Mouse (Mus musculus): Measurements from ENCODE around the gene Ralgps1. TPM values are rescaled to one million over a fixed set of nuclear protein-coding genes. Genes with fewer than 3 reads are reported as not detected.

The Ralgps1 gene
- polyA plus RNA-seq, 1 experiment from 2014 or later, result 5.2 TPM

DNA sequence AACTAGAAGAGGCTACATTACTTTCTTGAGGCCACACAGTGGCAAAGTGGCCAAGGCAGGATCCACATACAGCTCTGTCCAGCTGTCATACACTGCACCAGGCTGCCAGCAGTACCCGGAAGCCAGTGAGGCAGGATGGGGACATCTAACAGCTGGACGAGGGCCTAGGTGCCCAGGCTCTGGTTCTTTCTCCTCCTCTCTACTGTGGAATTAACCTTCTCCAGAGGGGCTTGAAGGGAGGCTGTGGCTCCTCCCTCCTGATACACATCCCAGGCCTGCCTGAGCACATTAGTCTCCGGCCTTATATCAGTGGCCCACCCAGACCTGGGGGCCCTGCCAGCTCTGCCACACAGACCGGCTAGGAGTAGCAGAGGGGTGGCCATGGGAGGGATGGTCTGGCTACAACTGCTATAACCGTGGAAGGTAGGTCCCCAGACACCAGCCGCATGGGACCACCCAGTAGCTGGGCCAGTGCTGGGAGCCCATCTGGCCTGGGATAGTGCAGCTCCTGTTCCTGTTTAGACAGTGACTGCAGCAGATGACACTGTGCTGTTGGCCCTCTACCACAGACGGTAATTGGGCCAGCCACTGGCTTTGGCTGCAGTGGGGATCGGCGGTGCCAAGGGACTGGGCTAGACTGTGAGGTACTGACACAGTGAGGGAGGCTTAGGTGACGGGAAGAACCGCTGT, 192.9 kb downstream of the Ralgps1 start:
- H3K27ac ChIP-seq (ENCODE audit: low read length), result no peak overlapping the region
- no peak overlapping the region for H3K4me2 ChIP-seq (ENCODE audit: low read depth, low read length)
- no peak overlapping the region for H3K9ac ChIP-seq (ENCODE audit: low read length)
- no peaks in the 10 kb centered on the region for H3K9me3 ChIP-seq (ENCODE audit: control insufficient read depth, low read length)
- no peaks in the 10 kb centered on the region for H3K27me3 ChIP-seq (ENCODE audit: control insufficient read depth, insufficient read depth, low read depth, low read length)
- no peak overlapping the region for H3K4me3 ChIP-seq (ENCODE audit: low read length)
- no peaks in the 10 kb centered on the region for H3K36me3 ChIP-seq (ENCODE audit: control insufficient read depth, insufficient read depth, low read length)
- WGBS, result 53% methylated on average over 11 of the region's 11 CpGs
- peak; percentile 27 for ATAC-seq (ENCODE audit: low read depth)
- H3K4me1 ChIP-seq (replicated peaks; ENCODE audit: control insufficient read depth, insufficient read depth, low read length), result peaks cover 9% of the 10 kb centered on the region; the same call in 1 of the 2 replicates

DNA sequence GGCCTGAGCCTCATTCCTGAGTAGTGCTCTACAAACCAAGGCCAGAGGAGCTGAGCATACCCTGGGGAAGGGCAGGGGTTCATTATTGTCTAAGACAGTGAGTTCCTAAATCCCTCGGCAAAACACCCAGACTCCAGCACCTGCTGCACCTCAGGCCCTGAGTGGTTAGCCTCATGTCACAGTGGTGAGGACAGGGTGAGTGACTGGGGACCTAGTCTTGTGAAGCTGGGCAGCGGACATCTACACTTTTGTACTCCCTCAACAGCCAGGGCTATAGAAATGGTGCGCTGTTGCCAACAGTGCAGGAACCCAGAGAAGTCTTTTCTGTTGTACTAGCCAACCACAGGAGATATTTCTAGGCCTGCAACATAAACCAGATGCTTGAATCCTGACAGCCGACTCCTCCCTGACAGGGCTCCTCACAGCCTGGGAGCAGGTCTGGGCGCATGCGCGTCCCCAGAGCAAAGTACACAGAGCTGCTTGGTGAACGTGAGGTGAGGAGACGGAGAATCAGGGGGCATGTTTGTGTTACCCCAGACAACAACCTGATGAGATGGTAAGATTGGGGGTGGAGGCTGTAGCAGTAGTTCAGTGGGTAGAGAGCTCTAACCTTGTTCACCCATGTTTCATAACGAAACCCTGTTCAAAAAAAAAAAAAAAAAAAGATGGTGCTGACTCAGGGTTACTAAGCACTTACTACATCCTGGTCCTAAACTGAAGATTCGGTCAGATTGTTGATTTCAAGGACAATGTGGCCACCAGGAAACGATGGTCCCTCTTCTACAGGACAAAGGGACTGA, 193.6 kb downstream of the Ralgps1 start:
- H3K9ac ChIP-seq (ENCODE audit: low read length), result no peak overlapping the region
- H3K27me3 ChIP-seq (ENCODE audit: control insufficient read depth, insufficient read depth, low read depth, low read length), result no peaks in the 10 kb centered on the region
- H3K36me3 ChIP-seq (ENCODE audit: control insufficient read depth, insufficient read depth, low read length), result no peaks in the 10 kb centered on the region
- H3K27ac ChIP-seq (ENCODE audit: low read length), result no peak overlapping the region
- H3K4me1 ChIP-seq (replicated peaks; ENCODE audit: control insufficient read depth, insufficient read depth, low read length), result peaks cover 9% of the 10 kb centered on the region; the same call in 1 of the 2 replicates
- no peak overlapping the region for H3K4me3 ChIP-seq (ENCODE audit: low read length)
- no peak overlapping the region for H3K4me2 ChIP-seq (ENCODE audit: low read depth, low read length)
- no peaks in the 10 kb centered on the region for H3K9me3 ChIP-seq (ENCODE audit: control insufficient read depth, low read length)
- 64% methylated on average over 12 of the region's 12 CpGs for WGBS
- ATAC-seq (ENCODE audit: low read depth), result no peak

DNA sequence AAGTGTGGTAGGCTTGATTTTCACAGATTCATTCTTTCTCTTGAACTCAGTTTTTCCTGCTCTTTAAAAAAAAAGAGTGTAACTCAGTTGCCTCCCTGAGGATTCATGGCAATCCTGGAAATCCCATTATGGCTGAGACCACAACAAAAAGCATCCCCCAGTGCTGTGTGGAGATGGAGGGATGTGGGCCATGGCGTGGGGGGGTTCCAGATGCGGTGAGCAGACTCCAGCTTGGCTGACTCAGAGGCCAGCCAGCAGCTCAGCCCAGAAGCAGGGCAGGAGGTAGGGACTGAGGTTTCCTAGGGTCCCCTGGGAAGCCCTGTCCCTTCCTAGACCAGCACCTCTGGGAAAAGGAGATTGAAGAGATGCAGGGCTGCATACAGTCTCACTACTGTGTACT, 194.4 kb downstream of the Ralgps1 start:
- WGBS, result 67% methylated on average over 2 of the region's 2 CpGs
- H3K9me3 ChIP-seq (ENCODE audit: control insufficient read depth, low read length), result no peaks in the 10 kb centered on the region
- H3K36me3 ChIP-seq (ENCODE audit: control insufficient read depth, insufficient read depth, low read length), result no peaks in the 10 kb centered on the region
- peaks cover 9% of the 10 kb centered on the region; the same call in 1 of the 2 replicates for H3K4me1 ChIP-seq (replicated peaks; ENCODE audit: control insufficient read depth, insufficient read depth, low read length)
- no peak overlapping the region for H3K4me3 ChIP-seq (ENCODE audit: low read length)
- no peak overlapping the region for H3K9ac ChIP-seq (ENCODE audit: low read length)
- no peak overlapping the region for H3K27ac ChIP-seq (ENCODE audit: low read length)
- ATAC-seq (ENCODE audit: low read depth), result no peak
- H3K4me2 ChIP-seq (ENCODE audit: low read depth, low read length), result no peak overlapping the region
- H3K27me3 ChIP-seq (ENCODE audit: control insufficient read depth, insufficient read depth, low read depth, low read length), result no peaks in the 10 kb centered on the region

DNA sequence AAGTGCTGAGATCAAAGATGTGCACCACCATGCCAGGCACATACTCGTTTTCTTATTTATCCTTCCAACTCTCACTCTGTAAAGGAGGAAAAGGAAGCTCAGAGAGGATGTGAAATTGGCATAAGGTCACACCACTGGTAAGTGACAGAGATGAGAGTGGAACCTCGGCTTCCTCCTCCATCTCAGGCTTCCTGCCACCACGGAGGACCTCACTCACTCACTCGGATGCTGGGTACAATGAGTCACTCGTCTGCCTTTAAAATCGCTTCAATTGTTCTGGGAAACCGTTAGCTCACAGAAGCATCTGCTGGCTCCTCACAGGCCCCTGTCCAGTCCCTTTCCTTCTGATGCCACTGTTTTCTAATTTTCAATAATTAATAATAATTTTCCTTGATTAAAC, 194.8 kb downstream of the Ralgps1 start:
- 43% methylated on average over 7 of the region's 7 CpGs for WGBS
- no peaks in the 10 kb centered on the region for H3K9me3 ChIP-seq (ENCODE audit: control insufficient read depth, low read length)
- H3K4me2 ChIP-seq (ENCODE audit: low read depth, low read length), result no peak overlapping the region
- H3K36me3 ChIP-seq (ENCODE audit: control insufficient read depth, insufficient read depth, low read length), result no peaks in the 10 kb centered on the region
- peaks cover 9% of the 10 kb centered on the region; the same call in 1 of the 2 replicates for H3K4me1 ChIP-seq (replicated peaks; ENCODE audit: control insufficient read depth, insufficient read depth, low read length)
- H3K27me3 ChIP-seq (ENCODE audit: control insufficient read depth, insufficient read depth, low read depth, low read length), result no peaks in the 10 kb centered on the region
- no peak overlapping the region for H3K9ac ChIP-seq (ENCODE audit: low read length)
- no peak overlapping the region for H3K27ac ChIP-seq (ENCODE audit: low read length)
- H3K4me3 ChIP-seq (ENCODE audit: low read length), result no peak overlapping the region
- no peak for ATAC-seq (ENCODE audit: low read depth)

DNA sequence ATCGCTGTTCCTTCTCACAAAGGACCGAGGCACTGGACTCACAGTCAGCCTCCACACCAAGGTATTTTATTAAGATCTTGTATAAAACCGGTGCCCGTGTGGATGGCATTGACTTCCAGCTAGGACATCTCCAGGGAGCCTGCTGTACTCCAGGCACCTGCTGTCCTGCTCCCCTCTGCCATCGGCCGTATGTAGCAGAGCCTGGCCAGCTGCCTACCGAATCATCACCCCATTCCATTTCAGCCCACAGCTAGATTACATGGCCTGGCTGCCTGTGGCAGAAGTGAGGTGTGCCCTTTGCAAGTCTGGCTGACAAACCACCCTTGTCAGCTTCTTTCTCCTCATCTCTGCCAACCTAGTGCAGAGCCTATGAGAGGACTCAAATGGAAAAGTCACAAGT, 197.6 kb downstream of the Ralgps1 start:
- no peak overlapping the region for H3K9ac ChIP-seq (ENCODE audit: low read length)
- no peak overlapping the region for H3K4me3 ChIP-seq (ENCODE audit: low read length)
- ATAC-seq (ENCODE audit: low read depth), result no peak
- peaks cover 6% of the 10 kb centered on the region; the same call in 1 of the 2 replicates for H3K4me1 ChIP-seq (replicated peaks; ENCODE audit: control insufficient read depth, insufficient read depth, low read length)
- no peaks in the 10 kb centered on the region for H3K27me3 ChIP-seq (ENCODE audit: control insufficient read depth, insufficient read depth, low read depth, low read length)
- no peaks in the 10 kb centered on the region for H3K9me3 ChIP-seq (ENCODE audit: control insufficient read depth, low read length)
- WGBS, result 91% methylated on average over 7 of the region's 7 CpGs
- H3K36me3 ChIP-seq (ENCODE audit: control insufficient read depth, insufficient read depth, low read length), result no peaks in the 10 kb centered on the region
- H3K4me2 ChIP-seq (ENCODE audit: low read depth, low read length), result no peak overlapping the region
- H3K27ac ChIP-seq (ENCODE audit: low read length), result no peak overlapping the region

DNA sequence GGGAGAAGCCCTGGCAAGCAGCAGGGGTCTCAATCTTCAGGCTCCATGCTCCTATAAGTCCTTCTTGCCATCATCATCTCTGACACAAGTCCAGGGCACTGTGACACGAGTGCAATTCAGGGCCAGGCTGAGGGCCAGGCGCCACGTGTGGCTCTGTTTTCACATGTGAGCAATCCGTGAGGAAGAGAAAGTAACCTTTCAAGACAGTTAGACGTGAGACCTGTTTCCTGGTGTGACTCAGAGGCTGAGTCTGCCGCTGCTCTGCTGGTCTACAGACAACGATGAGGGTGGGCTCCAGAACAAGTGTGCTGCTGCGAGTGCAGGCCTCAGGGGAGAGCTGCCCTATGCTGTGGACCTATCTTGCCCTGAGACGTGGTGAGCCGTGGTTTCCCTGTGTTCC, 198.2 kb downstream of the Ralgps1 start:
- no peaks in the 10 kb centered on the region for H3K9me3 ChIP-seq (ENCODE audit: control insufficient read depth, low read length)
- H3K9ac ChIP-seq (ENCODE audit: low read length), result no peak overlapping the region
- ATAC-seq (ENCODE audit: low read depth), result no peak
- no peaks in the 10 kb centered on the region for H3K27me3 ChIP-seq (ENCODE audit: control insufficient read depth, insufficient read depth, low read depth, low read length)
- WGBS, result 61% methylated on average over 10 of the region's 10 CpGs
- H3K27ac ChIP-seq (ENCODE audit: low read length), result no peak overlapping the region
- H3K36me3 ChIP-seq (ENCODE audit: control insufficient read depth, insufficient read depth, low read length), result no peaks in the 10 kb centered on the region
- no peak overlapping the region for H3K4me2 ChIP-seq (ENCODE audit: low read depth, low read length)
- no peak overlapping the region for H3K4me3 ChIP-seq (ENCODE audit: low read length)
- H3K4me1 ChIP-seq (replicated peaks; ENCODE audit: control insufficient read depth, insufficient read depth, low read length), result peaks cover under 1% of the 10 kb centered on the region; the same call in 1 of the 2 replicates

DNA sequence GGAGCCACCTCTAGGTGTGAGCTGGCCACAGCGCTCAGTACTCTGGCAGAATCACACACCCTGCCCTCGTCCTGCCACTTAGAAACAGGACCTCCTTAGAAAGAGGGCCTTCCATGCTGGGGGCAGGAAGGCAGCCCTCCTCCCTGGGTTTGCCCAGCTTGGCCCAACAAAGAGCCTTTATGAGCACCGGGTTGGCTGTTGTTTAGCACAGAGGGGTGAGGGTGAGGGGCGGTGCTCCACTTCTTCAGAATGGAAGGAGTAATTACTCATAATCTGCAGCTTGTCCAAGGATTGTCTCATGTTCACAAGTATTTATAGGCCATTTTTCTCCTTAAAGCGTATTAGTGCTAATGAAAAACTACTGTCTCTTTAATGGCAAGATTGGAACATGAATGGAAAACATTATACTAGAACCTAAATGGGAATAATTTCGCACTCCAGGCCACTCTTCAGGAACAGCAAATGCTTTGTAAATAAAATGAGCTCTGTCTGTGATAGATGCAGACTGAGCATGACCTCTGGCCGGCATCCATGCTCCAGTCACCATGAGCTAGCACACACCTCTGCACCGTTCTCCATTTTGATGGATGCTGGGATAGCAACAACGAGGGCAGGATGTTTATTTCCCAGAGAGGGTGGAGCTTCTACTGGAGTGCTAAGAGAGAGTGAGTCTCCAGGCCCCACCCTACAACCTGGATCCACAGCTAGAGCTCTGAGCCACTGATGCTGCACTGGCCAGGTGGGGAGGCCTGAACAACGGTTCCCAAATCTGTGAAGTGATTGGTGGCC, 200.3 kb downstream of the Ralgps1 start:
- Histone ChIP-seq H3K9ac (ENCODE audit: low read length) (no peak overlapping the region), H3K4me3 (ENCODE audit: low read length) (no peak overlapping the region), H3K36me3 (ENCODE audit: control insufficient read depth, insufficient read depth, low read length) (no peaks in the 10 kb centered on the region), H3K9me3 (ENCODE audit: control insufficient read depth, low read length) (no peaks in the 10 kb centered on the region), H3K4me2 (ENCODE audit: low read depth, low read length) (no peak overlapping the region), H3K4me1 (replicated peaks; ENCODE audit: control insufficient read depth, insufficient read depth, low read length) (peaks cover 5% of the 10 kb centered on the region), H3K27ac (ENCODE audit: low read length) (no peak overlapping the region), H3K27me3 (ENCODE audit: control insufficient read depth, insufficient read depth, low read depth, low read length) (no peaks in the 10 kb centered on the region)
- WGBS, result 57% methylated on average over 10 of the region's 10 CpGs
- no peak for ATAC-seq (ENCODE audit: low read depth)

DNA sequence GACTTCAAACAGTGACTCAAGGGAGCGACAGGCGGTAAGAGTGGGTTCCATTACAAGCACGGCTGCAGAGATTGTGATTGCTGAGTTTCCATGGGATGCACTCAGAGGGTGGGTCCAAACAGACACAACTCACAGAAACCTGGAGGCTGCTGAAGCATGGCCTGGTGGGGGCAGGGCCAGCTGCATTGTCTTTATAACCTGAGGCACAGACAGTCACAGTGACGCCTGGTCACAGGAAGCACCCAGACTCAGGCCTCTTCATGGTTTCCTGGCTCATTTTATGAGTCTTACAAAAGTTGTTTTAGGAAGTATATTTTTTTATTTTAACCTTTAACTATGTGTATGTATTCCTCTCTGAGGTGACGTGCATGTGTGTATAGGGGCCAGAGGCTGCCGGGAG, 201.8 kb downstream of the Ralgps1 start:
- no peak overlapping the region for H3K27ac ChIP-seq (ENCODE audit: low read length)
- ATAC-seq (ENCODE audit: low read depth), result no peak
- H3K4me1 ChIP-seq (replicated peaks; ENCODE audit: control insufficient read depth, insufficient read depth, low read length), result peaks cover 20% of the 10 kb centered on the region
- H3K9me3 ChIP-seq (ENCODE audit: control insufficient read depth, low read length), result no peaks in the 10 kb centered on the region
- H3K9ac ChIP-seq (ENCODE audit: low read length), result no peak overlapping the region
- no peak overlapping the region for H3K4me2 ChIP-seq (ENCODE audit: low read depth, low read length)
- no peak overlapping the region for H3K4me3 ChIP-seq (ENCODE audit: low read length)
- H3K27me3 ChIP-seq (ENCODE audit: control insufficient read depth, insufficient read depth, low read depth, low read length), result no peaks in the 10 kb centered on the region
- 81% methylated on average over 6 of the region's 6 CpGs for WGBS
- H3K36me3 ChIP-seq (ENCODE audit: control insufficient read depth, insufficient read depth, low read length), result no peaks in the 10 kb centered on the region

DNA sequence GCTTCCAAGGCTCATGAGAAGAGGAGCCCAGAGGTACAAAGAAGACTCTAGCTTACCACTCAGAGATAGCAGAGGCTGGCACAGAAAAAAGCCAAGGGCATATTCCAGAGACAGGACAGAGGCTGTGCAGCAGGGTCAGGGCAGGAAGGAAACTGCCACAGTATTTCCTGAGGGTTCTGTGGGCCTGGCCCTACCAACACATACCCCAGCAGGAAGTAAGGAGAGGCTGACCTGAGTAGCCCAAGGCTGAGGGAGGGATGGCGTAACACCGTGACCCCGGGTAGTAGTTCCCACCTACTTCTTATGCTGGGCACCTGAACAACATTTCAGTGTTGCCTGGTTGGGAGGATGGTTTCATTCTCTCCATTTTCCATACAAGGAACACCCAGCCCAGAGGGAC, 204.2 kb downstream of the Ralgps1 start:
- no peak overlapping the region for H3K9ac ChIP-seq (ENCODE audit: low read length)
- no peak overlapping the region for H3K27ac ChIP-seq (ENCODE audit: low read length)
- H3K27me3 ChIP-seq (ENCODE audit: control insufficient read depth, insufficient read depth, low read depth, low read length), result no peaks in the 10 kb centered on the region
- H3K36me3 ChIP-seq (ENCODE audit: control insufficient read depth, insufficient read depth, low read length), result no peaks in the 10 kb centered on the region
- no peaks in the 10 kb centered on the region for H3K9me3 ChIP-seq (ENCODE audit: control insufficient read depth, low read length)
- H3K4me1 ChIP-seq (replicated peaks; ENCODE audit: control insufficient read depth, insufficient read depth, low read length), result peaks cover 23% of the 10 kb centered on the region
- no peak for ATAC-seq (ENCODE audit: low read depth)
- no peak overlapping the region for H3K4me3 ChIP-seq (ENCODE audit: low read length)
- H3K4me2 ChIP-seq (ENCODE audit: low read depth, low read length), result no peak overlapping the region
- 85% methylated on average over 3 of the region's 3 CpGs for WGBS
